Mouse (Mus musculus): ENCODE measurements around the gene Tbx19. TPM values are rescaled to one million over a fixed set of nuclear protein-coding genes. Genes with fewer than 3 reads are reported as not detected.

The Tbx19 gene
- not detected in 2 replicates for polyA plus RNA-seq (2015; fragmentation: Nextera tagmentation; extraction: Ambion mirVana)

DNA sequence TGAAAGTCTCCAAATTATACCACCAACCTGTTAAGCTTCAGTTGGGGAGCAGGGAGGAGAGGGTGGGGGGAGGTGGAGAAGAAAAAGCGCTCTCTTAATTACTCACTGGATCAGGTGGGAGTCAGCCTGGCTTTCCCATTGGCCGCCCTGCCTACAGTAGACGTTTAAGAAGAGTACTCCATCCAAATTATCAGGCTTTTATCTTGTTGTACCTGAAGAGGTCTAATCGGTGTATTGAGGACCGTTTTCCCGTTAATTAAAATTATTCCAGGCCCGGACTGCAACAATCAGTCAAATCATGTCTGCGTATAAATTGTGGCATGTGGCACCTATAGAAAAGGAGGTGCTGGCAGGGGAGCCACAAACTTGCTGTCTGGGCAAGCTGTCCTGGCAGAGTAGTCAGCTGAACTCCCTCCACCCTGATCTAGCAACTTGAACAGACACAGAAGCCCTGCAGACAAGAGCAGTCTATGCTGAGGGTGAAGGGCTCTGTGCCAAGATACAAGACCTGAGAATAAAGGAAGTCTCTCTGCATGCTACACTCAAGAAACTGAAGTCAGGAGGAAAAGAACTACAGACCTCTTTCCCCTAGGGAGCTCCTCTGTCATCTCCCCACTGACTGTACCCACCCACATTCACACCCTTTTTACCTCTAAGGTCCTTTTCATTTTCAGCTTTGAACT lies at the start of gene Tbx19:
Tbx19 (minus strand) TSS at position 51 of the 683 bp plus-strand sequence.
- Histone ChIP-seq H3K36me3 (ENCODE audit: control insufficient read depth, insufficient read depth, low read length) (no peaks in the 10 kb centered on the region), H3K27me3 (replicated peaks; ENCODE audit: control insufficient read depth, insufficient read depth, low read length) (no peaks in the 10 kb centered on the region), H3K4me1 (ENCODE audit: control insufficient read depth, insufficient read depth, low read depth, low read length) (no peaks in the 10 kb centered on the region), H3K27ac (ENCODE audit: low read depth, low read length) (no peak within 1 kb of the TSS), H3K4me2 (ENCODE audit: low read length) (no peak within 1 kb of the TSS), H3K4me3 (ENCODE audit: low read length) (no peak within 1 kb of the TSS), H3K9me3 (ENCODE audit: control insufficient read depth, low read length) (no peaks in the 10 kb centered on the region), H3K9ac (ENCODE audit: low read depth, low read length) (no peak within 1 kb of the TSS)
- ATAC-seq = no peak
- 83% methylated on average over 8 of the region's 8 CpGs for WGBS

DNA sequence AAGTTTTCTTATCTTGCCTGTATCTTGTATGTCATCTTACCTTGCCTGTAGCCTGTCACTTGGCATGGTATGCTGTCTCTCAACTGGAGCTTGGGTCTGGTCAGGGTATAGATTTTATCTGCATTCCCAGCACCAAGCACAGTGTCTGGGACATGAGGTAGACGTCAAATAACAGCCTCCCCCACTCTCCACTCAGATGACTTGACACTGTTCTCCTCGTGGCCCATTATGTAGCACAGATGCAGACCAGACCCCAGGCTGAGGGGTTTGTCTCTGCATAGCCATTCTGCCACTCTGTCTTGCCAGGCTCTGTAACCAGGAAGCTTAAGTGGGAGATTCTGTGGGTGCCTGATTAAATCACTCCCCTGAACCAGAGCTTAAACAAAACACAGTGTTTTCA lies 45.0 kb upstream of the Tbx19 start:
- no peak for ATAC-seq
- H3K4me3 ChIP-seq (ENCODE audit: low read length) = no peak overlapping the region
- WGBS = 41% methylated on average over 2 of the region's 2 CpGs
- H3K9ac ChIP-seq (ENCODE audit: low read depth, low read length) = no peak overlapping the region
- H3K27me3 ChIP-seq (replicated peaks; ENCODE audit: control insufficient read depth, insufficient read depth, low read length) = no peaks in the 10 kb centered on the region
- no peaks in the 10 kb centered on the region for H3K4me1 ChIP-seq (ENCODE audit: control insufficient read depth, insufficient read depth, low read depth, low read length)
- H3K36me3 ChIP-seq (ENCODE audit: control insufficient read depth, insufficient read depth, low read length) = no peaks in the 10 kb centered on the region
- H3K9me3 ChIP-seq (ENCODE audit: control insufficient read depth, low read length) = no peaks in the 10 kb centered on the region
- H3K27ac ChIP-seq (ENCODE audit: low read depth, low read length) = no peak overlapping the region
- H3K4me2 ChIP-seq (ENCODE audit: low read length) = no peak overlapping the region

DNA sequence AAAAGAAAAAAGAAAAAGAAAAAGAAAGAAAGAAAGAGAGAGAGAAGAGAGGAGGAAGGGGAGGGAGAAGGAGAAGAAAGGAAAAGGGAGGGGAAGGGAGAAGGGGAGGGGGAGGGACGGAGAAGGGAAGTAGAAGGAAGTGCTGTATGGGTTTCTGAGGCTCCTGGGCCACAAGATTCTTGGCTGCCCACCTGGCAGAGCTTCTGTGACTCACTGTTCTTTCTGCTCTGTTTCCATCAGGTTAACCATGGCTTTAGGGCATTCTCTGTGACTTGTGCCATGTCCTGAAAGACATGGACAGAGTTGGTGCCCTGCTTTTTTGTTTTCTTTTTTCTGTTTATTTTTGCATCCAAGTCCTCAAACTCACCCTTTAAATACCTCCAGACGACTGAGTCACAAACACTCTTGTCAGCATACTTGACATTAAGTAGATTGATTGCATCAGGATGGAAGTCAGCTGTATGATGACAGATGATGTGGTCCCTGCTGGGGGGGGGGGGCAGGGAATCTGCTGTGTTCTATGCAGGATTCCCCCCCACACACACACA lies 43.0 kb upstream of the Tbx19 start:
- no peaks in the 10 kb centered on the region for H3K4me1 ChIP-seq (ENCODE audit: control insufficient read depth, insufficient read depth, low read depth, low read length)
- no peak overlapping the region for H3K27ac ChIP-seq (ENCODE audit: low read depth, low read length)
- no peak overlapping the region for H3K4me3 ChIP-seq (ENCODE audit: low read length)
- H3K9ac ChIP-seq (ENCODE audit: low read depth, low read length) = no peak overlapping the region
- 61% methylated on average over 2 of the region's 2 CpGs for WGBS
- H3K27me3 ChIP-seq (replicated peaks; ENCODE audit: control insufficient read depth, insufficient read depth, low read length) = no peaks in the 10 kb centered on the region
- H3K36me3 ChIP-seq (ENCODE audit: control insufficient read depth, insufficient read depth, low read length) = no peaks in the 10 kb centered on the region
- H3K9me3 ChIP-seq (ENCODE audit: control insufficient read depth, low read length) = no peaks in the 10 kb centered on the region
- no peak overlapping the region for H3K4me2 ChIP-seq (ENCODE audit: low read length)
- no peak for ATAC-seq

DNA sequence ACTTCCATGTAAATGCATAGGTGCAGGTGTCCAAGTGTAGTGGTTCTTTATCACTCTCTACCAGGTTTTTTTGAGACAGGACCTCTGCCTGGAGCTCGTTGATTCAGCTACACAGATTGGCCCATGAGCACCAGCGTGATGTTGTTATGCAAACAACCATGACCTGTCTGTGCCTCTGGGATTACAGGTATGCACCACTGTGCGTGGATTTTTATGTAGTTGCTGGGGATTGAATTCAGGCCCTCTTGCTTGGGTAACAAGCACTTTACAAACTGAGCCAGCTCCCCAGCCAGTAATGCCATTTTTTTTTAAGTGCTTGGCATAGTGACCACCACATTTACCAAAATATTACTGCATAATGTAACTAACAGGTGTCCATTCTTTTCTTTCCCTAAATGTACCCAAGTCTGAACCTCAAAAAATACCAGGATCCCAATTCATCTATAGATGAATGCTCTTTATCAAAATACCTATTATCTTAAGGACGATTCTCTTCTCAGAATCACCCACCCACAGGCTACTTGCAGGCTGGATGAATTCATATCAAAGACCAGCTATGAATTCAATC lies 41.0 kb upstream of the Tbx19 start:
- Histone ChIP-seq H3K9ac (ENCODE audit: low read depth, low read length) (no peak overlapping the region), H3K4me1 (ENCODE audit: control insufficient read depth, insufficient read depth, low read depth, low read length) (no peaks in the 10 kb centered on the region), H3K9me3 (ENCODE audit: control insufficient read depth, low read length) (no peaks in the 10 kb centered on the region), H3K27ac (ENCODE audit: low read depth, low read length) (no peak overlapping the region), H3K36me3 (ENCODE audit: control insufficient read depth, insufficient read depth, low read length) (no peaks in the 10 kb centered on the region), H3K27me3 (replicated peaks; ENCODE audit: control insufficient read depth, insufficient read depth, low read length) (no peaks in the 10 kb centered on the region), H3K4me2 (ENCODE audit: low read length) (no peak overlapping the region), H3K4me3 (ENCODE audit: low read length) (no peak overlapping the region)
- ATAC-seq = no peak
- WGBS = 82% methylated on average over 4 of the region's 4 CpGs

DNA sequence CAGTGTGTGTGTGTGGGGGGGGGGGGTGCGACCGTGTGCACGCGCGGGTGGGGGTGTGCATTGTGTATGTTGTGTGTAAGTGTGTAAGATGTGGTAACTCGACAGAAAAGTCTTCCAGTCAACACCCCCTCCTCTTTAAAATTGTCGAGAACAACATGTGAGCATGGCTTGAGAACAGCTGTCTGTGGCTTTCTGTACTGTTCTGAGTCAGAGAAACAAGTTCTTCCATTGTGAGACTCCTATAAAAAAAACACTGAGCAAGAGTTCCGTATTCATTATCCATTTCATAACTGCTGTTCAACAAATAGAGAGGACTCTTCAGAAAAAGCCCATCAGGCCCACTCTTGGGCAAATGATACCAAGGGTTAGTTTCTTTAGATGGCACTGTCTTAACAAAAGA lies 40.2 kb upstream of the Tbx19 start:
- H3K4me1 ChIP-seq (ENCODE audit: control insufficient read depth, insufficient read depth, low read depth, low read length) = no peaks in the 10 kb centered on the region
- H3K4me3 ChIP-seq (ENCODE audit: low read length) = no peak overlapping the region
- no peaks in the 10 kb centered on the region for H3K27me3 ChIP-seq (replicated peaks; ENCODE audit: control insufficient read depth, insufficient read depth, low read length)
- 89% methylated on average over 8 of the region's 8 CpGs for WGBS
- no peak overlapping the region for H3K9ac ChIP-seq (ENCODE audit: low read depth, low read length)
- no peak overlapping the region for H3K4me2 ChIP-seq (ENCODE audit: low read length)
- ATAC-seq = no peak
- no peaks in the 10 kb centered on the region for H3K9me3 ChIP-seq (ENCODE audit: control insufficient read depth, low read length)
- H3K27ac ChIP-seq (ENCODE audit: low read depth, low read length) = no peak overlapping the region
- no peaks in the 10 kb centered on the region for H3K36me3 ChIP-seq (ENCODE audit: control insufficient read depth, insufficient read depth, low read length)

DNA sequence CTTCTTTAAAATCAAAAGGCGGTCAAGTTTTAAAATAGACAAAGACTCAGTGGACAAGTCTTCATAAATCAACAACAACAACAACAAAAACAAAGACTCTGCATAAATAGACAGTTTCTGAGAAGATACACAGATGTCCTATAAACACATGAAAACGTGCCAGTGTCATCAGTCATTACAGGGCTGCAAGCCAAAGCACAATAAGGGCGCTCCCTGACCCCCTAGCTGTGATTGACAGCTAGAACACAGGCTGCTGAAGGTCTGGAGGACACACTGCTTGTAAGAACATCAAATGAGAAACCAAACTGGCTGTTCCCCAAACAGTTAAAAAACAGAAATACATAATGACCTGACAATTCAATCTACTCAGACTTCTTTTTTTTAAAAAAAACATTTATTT lies 39.1 kb upstream of the Tbx19 start:
- Histone ChIP-seq H3K4me2 (ENCODE audit: low read length) (no peak overlapping the region), H3K4me3 (ENCODE audit: low read length) (no peak overlapping the region), H3K9ac (ENCODE audit: low read depth, low read length) (no peak overlapping the region), H3K27me3 (replicated peaks; ENCODE audit: control insufficient read depth, insufficient read depth, low read length) (no peaks in the 10 kb centered on the region), H3K4me1 (ENCODE audit: control insufficient read depth, insufficient read depth, low read depth, low read length) (peaks cover 3% of the 10 kb centered on the region; the same call in 1 of the 2 replicates), H3K9me3 (ENCODE audit: control insufficient read depth, low read length) (no peaks in the 10 kb centered on the region), H3K27ac (ENCODE audit: low read depth, low read length) (no peak overlapping the region), H3K36me3 (ENCODE audit: control insufficient read depth, insufficient read depth, low read length) (no peaks in the 10 kb centered on the region)
- WGBS = 63% methylated on average over 3 of the region's 3 CpGs
- ATAC-seq = no peak

DNA sequence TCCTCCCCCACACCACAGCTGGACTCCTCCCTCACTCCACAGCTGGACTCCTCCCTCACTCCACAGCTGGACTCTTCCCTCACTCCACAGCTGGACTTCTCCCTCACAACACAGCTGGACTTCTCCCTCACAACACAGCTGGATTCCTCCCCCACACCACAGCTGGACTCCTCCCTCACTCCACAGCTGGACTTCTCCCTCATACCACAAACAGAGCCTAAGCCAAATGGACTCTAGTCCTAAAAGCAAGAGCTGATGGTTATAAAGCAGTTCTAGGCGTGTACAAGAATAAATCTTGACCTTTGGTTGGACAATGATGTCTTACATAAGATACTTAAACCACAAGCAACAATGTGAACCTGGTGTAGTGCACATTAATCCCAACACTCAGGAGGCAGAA lies 38.4 kb upstream of the Tbx19 start:
- no peak overlapping the region for H3K4me3 ChIP-seq (ENCODE audit: low read length)
- H3K36me3 ChIP-seq (ENCODE audit: control insufficient read depth, insufficient read depth, low read length) = no peaks in the 10 kb centered on the region
- H3K9ac ChIP-seq (ENCODE audit: low read depth, low read length) = no peak overlapping the region
- WGBS = 68% methylated on average over 1 of the region's 1 CpGs
- no peaks in the 10 kb centered on the region for H3K9me3 ChIP-seq (ENCODE audit: control insufficient read depth, low read length)
- H3K27ac ChIP-seq (ENCODE audit: low read depth, low read length) = no peak overlapping the region
- no peak overlapping the region for H3K4me2 ChIP-seq (ENCODE audit: low read length)
- H3K4me1 ChIP-seq (ENCODE audit: control insufficient read depth, insufficient read depth, low read depth, low read length) = peaks cover 4% of the 10 kb centered on the region; the same call in 1 of the 2 replicates
- ATAC-seq = no peak
- no peaks in the 10 kb centered on the region for H3K27me3 ChIP-seq (replicated peaks; ENCODE audit: control insufficient read depth, insufficient read depth, low read length)

DNA sequence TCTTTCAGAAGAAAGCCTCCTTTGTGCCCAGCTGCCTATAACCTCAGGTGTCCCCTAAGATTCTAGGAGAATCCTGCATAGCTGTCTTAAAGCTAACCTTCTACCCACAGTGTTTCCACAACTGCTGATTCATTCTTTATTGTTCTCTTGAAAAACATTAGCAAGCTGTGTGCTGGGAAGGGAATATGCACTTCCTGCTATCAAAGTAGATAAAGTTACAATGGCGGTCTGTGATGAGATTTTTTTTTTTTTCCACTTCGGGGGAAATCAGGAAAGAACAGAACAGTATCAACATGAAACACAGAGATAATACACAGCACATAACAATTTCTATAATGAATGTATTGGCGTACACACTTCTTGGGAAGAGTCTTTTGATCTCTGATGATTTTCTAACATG lies 37.3 kb upstream of the Tbx19 start:
- whole genome bisulfite sequencing = 78% methylated on average over 3 of the region's 3 CpGs
- Histone ChIP-seq H3K4me3 (ENCODE audit: low read length) (no peak overlapping the region), H3K9ac (ENCODE audit: low read depth, low read length) (no peak overlapping the region), H3K4me2 (ENCODE audit: low read length) (no peak overlapping the region), H3K27ac (ENCODE audit: low read depth, low read length) (no peak overlapping the region), H3K27me3 (replicated peaks; ENCODE audit: control insufficient read depth, insufficient read depth, low read length) (no peaks in the 10 kb centered on the region), H3K36me3 (ENCODE audit: control insufficient read depth, insufficient read depth, low read length) (no peaks in the 10 kb centered on the region), H3K9me3 (ENCODE audit: control insufficient read depth, low read length) (no peaks in the 10 kb centered on the region), H3K4me1 (ENCODE audit: control insufficient read depth, insufficient read depth, low read depth, low read length) (peaks cover 10% of the 10 kb centered on the region; the same call in 1 of the 2 replicates)
- no peak for ATAC-seq

DNA sequence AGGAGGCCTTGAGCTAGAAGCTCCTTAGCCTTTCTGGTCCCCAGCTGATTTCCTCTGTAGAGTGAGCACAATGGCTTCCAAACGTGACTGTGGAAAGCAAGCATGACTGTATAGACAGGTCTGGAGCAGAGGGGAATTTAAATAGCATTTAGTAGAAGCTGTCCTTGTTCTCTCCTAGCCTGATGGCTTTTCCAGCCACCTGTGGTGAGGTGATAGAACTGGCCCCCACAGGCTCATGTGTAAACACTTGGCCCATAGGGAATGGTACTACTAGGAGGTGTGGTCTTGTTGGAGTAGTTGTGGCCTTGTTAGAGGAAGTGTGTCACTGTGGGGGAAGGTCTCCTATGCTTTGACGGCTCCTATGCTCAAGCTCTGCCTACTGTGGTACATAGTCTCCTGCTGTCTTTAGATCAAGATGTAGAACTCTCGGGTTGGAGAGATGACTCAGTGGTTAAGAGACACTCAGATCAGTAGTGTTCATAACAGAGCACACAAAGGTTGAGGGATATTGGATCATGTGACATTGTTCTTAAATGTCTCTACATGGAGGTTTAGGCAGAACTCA lies 34.9 kb upstream of the Tbx19 start:
- Histone ChIP-seq H3K9me3 (ENCODE audit: control insufficient read depth, low read length) (no peaks in the 10 kb centered on the region), H3K27ac (ENCODE audit: low read depth, low read length) (no peak overlapping the region), H3K9ac (ENCODE audit: low read depth, low read length) (no peak overlapping the region), H3K4me3 (ENCODE audit: low read length) (no peak overlapping the region), H3K4me1 (ENCODE audit: control insufficient read depth, insufficient read depth, low read depth, low read length) (peaks cover 10% of the 10 kb centered on the region; the same call in 1 of the 2 replicates), H3K4me2 (ENCODE audit: low read length) (no peak overlapping the region), H3K27me3 (replicated peaks; ENCODE audit: control insufficient read depth, insufficient read depth, low read length) (no peaks in the 10 kb centered on the region), H3K36me3 (ENCODE audit: control insufficient read depth, insufficient read depth, low read length) (no peaks in the 10 kb centered on the region)
- 76% methylated on average over 3 of the region's 3 CpGs for whole genome bisulfite sequencing
- ATAC-seq = no peak

Measured in hindbrain, embryonic 16.5 days (tissue).